Mouse (Mus musculus) erythroblast, embryonic 14.5 days (primary cell): ENCODE data around the gene Atp9a.

Experiments
- GATA1 ChIP-seq: IDR thresholded peaks from 2 replicates; pipeline ENCODE4 v1.6.1; 2012; ENCODE audit warnings: low read length, inconsistent platforms, mixed read lengths
- TAL1 ChIP-seq: IDR thresholded peaks from 3 replicates; pipeline ENCODE4 v1.6.1; 2012; ENCODE audit warnings: low read length, inconsistent platforms, mixed read lengths

DNA sequence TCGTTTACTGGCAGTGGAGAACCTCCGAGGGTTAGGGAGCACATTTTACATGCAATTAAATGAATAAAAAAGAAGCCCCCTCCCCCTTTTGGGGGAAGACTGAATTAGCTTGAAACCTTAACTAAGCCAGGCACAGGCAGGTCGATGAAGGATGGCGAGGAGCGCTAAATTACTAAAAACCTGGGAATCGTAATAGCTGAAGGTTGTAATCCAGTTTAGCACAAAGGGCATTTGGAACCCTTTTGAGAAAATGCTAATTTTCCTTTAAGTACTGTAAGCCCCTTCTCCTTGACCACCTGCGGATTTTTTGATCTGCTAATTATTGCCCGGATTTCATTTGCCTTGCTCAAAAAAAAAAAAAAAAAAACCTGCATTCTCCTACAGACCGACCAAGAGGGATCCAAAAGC is 22.3 kb upstream of the Atp9a start:
- TF ChIP-seq GATA1 (no peak), TAL1 (no peak)
